Mouse (Mus musculus) neural tube, embryonic 13.5 days (tissue): Measurements from ENCODE around the gene Cnot3. TPM values are rescaled to one million over a fixed set of nuclear protein-coding genes. Genes with fewer than 3 reads are reported as not detected.
A peak's percentile ranks its signal among the peaks of the same experiment; 100 is the strongest.
"Not testable (repeated sequence)": the region's sequence is repeated elsewhere in the genome, so short reads cannot be mapped to it uniquely, and the experiment has no call there.

ENCODE experiments used
- ATAC-seq: fragments of 200-750 bp; cut with Nextera tagmentation; 2 replicates; pipeline ENCODE4 v1.8.0; 2017; ENCODE audit warnings: low read depth, mild to moderate bottlenecking, moderate TSS enrichment, moderate library complexity
- H3K27ac ChIP-seq: fragments of 300-500 bp; sonication (generic); replicated peaks from 2 replicates; pipeline ENCODE4 v1.5.1; 2015; ENCODE audit warnings: moderate library complexity, mild to moderate bottlenecking, inconsistent platforms
- H3K27me3 ChIP-seq: fragments of 300-500 bp; sonication (generic); 2 replicates; pipeline ENCODE4 v1.6.1; 2015; ENCODE audit warnings: mild to moderate bottlenecking, inconsistent platforms
- H3K36me3 ChIP-seq: fragments of 300-500 bp; sonication (generic); 2 replicates; pipeline ENCODE4 v1.6.1; 2015; ENCODE audit warnings: mild to moderate bottlenecking, inconsistent platforms
- H3K4me1 ChIP-seq: fragments of 300-500 bp; sonication (generic); replicated peaks from 2 replicates; pipeline ENCODE4 v1.6.1; 2015; ENCODE audit warnings: inconsistent platforms
- H3K4me2 ChIP-seq: fragments of 300-500 bp; sonication (generic); 2 replicates; pipeline ENCODE4 v1.6.1; 2015; ENCODE audit warnings: inconsistent platforms, mild to moderate bottlenecking, moderate library complexity
- H3K4me3 ChIP-seq: fragments of 300-500 bp; sonication (generic); 2 replicates; pipeline ENCODE4 v1.5.1; 2015; ENCODE audit warnings: mild to moderate bottlenecking, inconsistent platforms
- H3K9ac ChIP-seq: fragments of 300-500 bp; sonication (generic); 2 replicates; pipeline ENCODE4 v1.6.1; 2015; ENCODE audit warnings: moderate library complexity, mild to moderate bottlenecking, inconsistent platforms
- H3K9me3 ChIP-seq: fragments of 300-500 bp; sonication (generic); 2 replicates; pipeline ENCODE4 v1.6.1; 2016; ENCODE audit warnings: inconsistent platforms
- whole genome bisulfite sequencing: fragments of 180-500 bp; shearing (Covaris S2); methylation state at CpG from one replicate; pipeline ENCODE4 v1.1.7; 2015; 5-methylcytosine and 5-hydroxymethylcytosine counted together
- polyA plus RNA-seq: library from polyadenylated mRNA; unstranded; fragments of >200 nt; fragmentation: Nextera tagmentation; extraction: Ambion mirVana; gene quantifications from 2 replicates; pipeline ENCODE4 v1.2.1, GENCODE M21; 2015

Cnot3 gene
- polyA plus RNA-seq = 44.1 and 45.8 TPM in 2 replicates

- H3K4me3 ChIP-seq = peak within 1 kb of the TSS; percentile 98
- H3K9ac ChIP-seq = peak within 1 kb of the TSS; percentile 100
- H3K4me1 ChIP-seq = peaks cover 47% of the 10 kb centered on the region
- no peaks in the 10 kb centered on the region for H3K9me3 ChIP-seq
- WGBS = under 1% methylated on average over 56 of the region's 58 CpGs
- ATAC-seq = peak; percentile 98
- no peaks in the 10 kb centered on the region for H3K27me3 ChIP-seq
- peak within 1 kb of the TSS; percentile 92 for H3K4me2 ChIP-seq
- peak within 1 kb of the TSS; percentile 98 for H3K27ac ChIP-seq
- H3K36me3 ChIP-seq = peaks cover 19% of the 10 kb centered on the region
These were observed at the start of gene Cnot3 for GRCm38 (mm10) chr7:3644672-3645487. Gene Cnot3, plus strand, starts transcription at chr7:3645268.

GRCm38 (mm10) chr7:3597755-3598154 lies 47.3 kb upstream of the Cnot3 start:
- H3K4me3 ChIP-seq, H3K4me2 ChIP-seq, H3K27ac ChIP-seq, H3K4me1 ChIP-seq, H3K9ac ChIP-seq, H3K36me3 ChIP-seq, H3K9me3 ChIP-seq, H3K27me3 ChIP-seq, ATAC-seq: not testable (repeated sequence)
- WGBS = 50% methylated on average over 1 of the region's 1 CpGs

- H3K4me2 ChIP-seq = no peak overlapping the region
- H3K4me3 ChIP-seq = no peak overlapping the region
- no peaks in the 10 kb centered on the region for H3K36me3 ChIP-seq
- H3K9ac ChIP-seq = no peak overlapping the region
- WGBS = 12% methylated on average over 4 of the region's 4 CpGs
- ATAC-seq = peak; percentile 71
- no peaks in the 10 kb centered on the region for H3K4me1 ChIP-seq
- no peaks in the 10 kb centered on the region for H3K9me3 ChIP-seq
- H3K27me3 ChIP-seq = no peaks in the 10 kb centered on the region
- no peak overlapping the region for H3K27ac ChIP-seq
These were observed 43.9 kb upstream of the Cnot3 start for GRCm38 (mm10) chr7:3601119-3601518.

- Histone ChIP-seq H3K9ac (no peak overlapping the region), H3K9me3 (no peaks in the 10 kb centered on the region), H3K4me1 (no peaks in the 10 kb centered on the region), H3K4me2 (no peak overlapping the region), H3K27ac (no peak overlapping the region), H3K4me3 (no peak overlapping the region), H3K36me3 (no peaks in the 10 kb centered on the region), H3K27me3 (no peaks in the 10 kb centered on the region)
- whole genome bisulfite sequencing = 13% methylated on average over 2 of the region's 2 CpGs
- peak; percentile 56; the same call in 1 of the 2 replicates for ATAC-seq
These were observed 38.3 kb upstream of the Cnot3 start for GRCm38 (mm10) chr7:3606798-3607197.

GRCm38 (mm10) chr7:3607391-3607790 lies 37.7 kb upstream of the Cnot3 start:
- Histone ChIP-seq H3K4me3 (no peak overlapping the region), H3K36me3 (no peaks in the 10 kb centered on the region), H3K9ac (no peak overlapping the region), H3K27me3 (no peaks in the 10 kb centered on the region), H3K27ac (no peak overlapping the region), H3K4me2 (no peak overlapping the region), H3K9me3 (no peaks in the 10 kb centered on the region), H3K4me1 (no peaks in the 10 kb centered on the region)
- no peak for ATAC-seq
- WGBS = 89% methylated on average over 6 of the region's 6 CpGs

- no peak for ATAC-seq
- Histone ChIP-seq H3K4me2 (no peak overlapping the region), H3K4me1 (no peaks in the 10 kb centered on the region), H3K27me3 (no peaks in the 10 kb centered on the region), H3K27ac (no peak overlapping the region), H3K4me3 (no peak overlapping the region), H3K9me3 (no peaks in the 10 kb centered on the region), H3K9ac (no peak overlapping the region), H3K36me3 (no peaks in the 10 kb centered on the region)
- 96% methylated on average over 3 of the region's 3 CpGs for WGBS
These were observed 36.4 kb upstream of the Cnot3 start for GRCm38 (mm10) chr7:3608668-3609067.

GRCm38 (mm10) chr7:3609082-3609481 lies 36.0 kb upstream of the Cnot3 start:
- Histone ChIP-seq H3K27me3 (no peaks in the 10 kb centered on the region), H3K4me1 (no peaks in the 10 kb centered on the region), H3K9me3 (no peaks in the 10 kb centered on the region), H3K4me2 (no peak overlapping the region), H3K36me3 (no peaks in the 10 kb centered on the region), H3K27ac (no peak overlapping the region), H3K4me3 (no peak overlapping the region), H3K9ac (no peak overlapping the region)
- 60% methylated on average over 3 of the region's 3 CpGs for WGBS
- no peak for ATAC-seq

GRCm38 (mm10) chr7:3610437-3610836 lies 34.6 kb upstream of the Cnot3 start:
- ATAC-seq = no peak
- H3K27me3 ChIP-seq = no peaks in the 10 kb centered on the region
- H3K4me3 ChIP-seq = no peak overlapping the region
- H3K4me2 ChIP-seq = no peak overlapping the region
- H3K36me3 ChIP-seq = no peaks in the 10 kb centered on the region
- no peaks in the 10 kb centered on the region for H3K9me3 ChIP-seq
- H3K27ac ChIP-seq = no peak overlapping the region
- 90% methylated on average over 3 of the region's 3 CpGs for WGBS
- no peaks in the 10 kb centered on the region for H3K4me1 ChIP-seq
- H3K9ac ChIP-seq = no peak overlapping the region

- Histone ChIP-seq H3K4me2 (no peak overlapping the region), H3K36me3 (no peaks in the 10 kb centered on the region), H3K4me1 (no peaks in the 10 kb centered on the region), H3K9ac (no peak overlapping the region), H3K4me3 (no peak overlapping the region), H3K27me3 (no peaks in the 10 kb centered on the region), H3K9me3 (no peaks in the 10 kb centered on the region), H3K27ac (no peak overlapping the region)
- no peak for ATAC-seq
- 91% methylated on average over 13 of the region's 13 CpGs for WGBS
These were observed 34.1 kb upstream of the Cnot3 start for GRCm38 (mm10) chr7:3611006-3611405.

GRCm38 (mm10) chr7:3614021-3614420 lies 31.0 kb upstream of the Cnot3 start:
- H3K27ac ChIP-seq = no peak overlapping the region
- ATAC-seq = no peak
- no peak overlapping the region for H3K4me2 ChIP-seq
- H3K9me3 ChIP-seq = no peaks in the 10 kb centered on the region
- WGBS = 72% methylated on average over 3 of the region's 3 CpGs
- no peaks in the 10 kb centered on the region for H3K27me3 ChIP-seq
- H3K9ac ChIP-seq = no peak overlapping the region
- no peaks in the 10 kb centered on the region for H3K36me3 ChIP-seq
- peaks cover 13% of the 10 kb centered on the region for H3K4me1 ChIP-seq
- H3K4me3 ChIP-seq = no peak overlapping the region

GRCm38 (mm10) chr7:3616057-3616388 lies 29.0 kb upstream of the Cnot3 start, which contains the start of gene Oscar:
Gene Oscar, minus strand, starts transcription at chr7:3616157.
- Histone ChIP-seq H3K27ac (no peak within 1 kb of the TSS), H3K9ac (no peak within 1 kb of the TSS), H3K27me3 (no peaks in the 10 kb centered on the region)

GRCm38 (mm10) chr7:3616389-3617241 lies 28.5 kb upstream of the Cnot3 start:
- Histone ChIP-seq H3K9ac (no peak overlapping the region), H3K9me3 (no peaks in the 10 kb centered on the region), H3K36me3 (peaks cover 24% of the 10 kb centered on the region), H3K4me1 (peaks cover 13% of the 10 kb centered on the region), H3K27ac (no peak overlapping the region), H3K4me2 (peak overlapping the region; percentile 87; the same call in 1 of the 2 replicates), H3K4me3 (peak overlapping the region; percentile 64), H3K27me3 (no peaks in the 10 kb centered on the region)
- peak; percentile 52 for ATAC-seq
- 37% methylated on average over 6 of the region's 6 CpGs for WGBS

More at GRCm38 (mm10) chr7:3616057-3616388, 29.0 kb upstream of the Cnot3 start, which contains the start of gene Oscar:
- no peak for ATAC-seq
- Histone ChIP-seq H3K4me3 (peak within 1 kb of the TSS; percentile 64), H3K9me3 (no peaks in the 10 kb centered on the region), H3K4me2 (peak within 1 kb of the TSS; percentile 87; the same call in 1 of the 2 replicates), H3K36me3 (peaks cover 20% of the 10 kb centered on the region), H3K4me1 (peaks cover 13% of the 10 kb centered on the region)
- 79% methylated on average over 4 of the region's 4 CpGs for WGBS
